Mouse (Mus musculus): Measurements from ENCODE around the gene Smad6.

Smad6 gene

GRCm38 (mm10) chr9:63915976-63916375 is 105.9 kb downstream of the Smad6 start:
- peak; percentile 30 to 47 for DNase-seq (ENCODE audit: low spot score in 2 of 2)

GRCm38 (mm10) chr9:63914944-63915343 is 106.9 kb downstream of the Smad6 start:
- DNase-seq (ENCODE audit: low spot score in 2 of 2): no peak

DNA sequence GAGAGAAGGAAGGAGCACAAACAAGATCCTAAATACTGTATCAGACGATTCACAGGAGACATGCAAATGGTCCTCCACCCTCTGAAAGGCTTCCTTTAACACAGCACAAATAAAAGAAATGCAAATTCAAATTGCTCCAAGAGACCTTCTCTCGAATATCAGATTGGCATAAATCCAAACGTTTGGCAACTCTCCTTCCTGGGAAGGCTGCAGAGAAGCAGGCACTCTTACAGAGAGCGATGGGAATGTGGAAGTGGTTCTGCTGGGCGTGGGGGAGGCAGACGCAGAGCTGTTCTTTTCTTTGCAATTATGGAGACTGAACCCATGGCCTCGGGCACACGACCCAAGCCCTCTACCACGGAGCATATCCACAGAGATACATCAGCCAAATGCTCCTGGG is 109.8 kb downstream of the Smad6 start:
- DNase-seq (ENCODE audit: low spot score in 2 of 2): no peak

DNA sequence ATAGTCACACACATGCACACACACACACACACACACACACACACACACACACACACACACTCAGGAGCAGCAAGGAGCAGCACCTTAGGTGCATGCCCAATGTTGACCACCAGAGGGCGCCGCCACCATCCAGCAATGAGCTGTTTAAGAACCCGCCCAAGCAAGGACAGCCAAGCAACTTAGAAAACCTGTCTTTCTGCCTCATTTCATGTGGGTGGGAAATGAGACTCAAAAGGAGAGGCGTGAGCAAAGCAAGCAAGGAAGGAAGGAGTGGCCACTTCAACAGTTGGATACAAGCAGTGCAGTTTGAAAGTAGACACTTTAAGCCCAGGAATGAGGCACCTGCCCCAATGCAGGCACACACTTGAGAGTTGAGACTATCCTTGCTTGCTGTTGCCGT is 112.2 kb downstream of the Smad6 start:
- peak; percentile 63 to 73 for DNase-seq (ENCODE audit: low spot score in 2 of 2)

GRCm38 (mm10) chr9:63904543-63904942 is 117.3 kb downstream of the Smad6 start:
- no peak for DNase-seq (ENCODE audit: low spot score in 2 of 2)

Data from natural killer cell, adult 2 months (primary cell).